Mouse (Mus musculus): ENCODE data around the gene Klf9. TPM values are rescaled to one million over a fixed set of nuclear protein-coding genes. Genes with fewer than 3 reads are reported as not detected.

Klf9 gene
- polyA plus RNA-seq, 2 experiments, result 0.74 to 0.86 TPM

DNA sequence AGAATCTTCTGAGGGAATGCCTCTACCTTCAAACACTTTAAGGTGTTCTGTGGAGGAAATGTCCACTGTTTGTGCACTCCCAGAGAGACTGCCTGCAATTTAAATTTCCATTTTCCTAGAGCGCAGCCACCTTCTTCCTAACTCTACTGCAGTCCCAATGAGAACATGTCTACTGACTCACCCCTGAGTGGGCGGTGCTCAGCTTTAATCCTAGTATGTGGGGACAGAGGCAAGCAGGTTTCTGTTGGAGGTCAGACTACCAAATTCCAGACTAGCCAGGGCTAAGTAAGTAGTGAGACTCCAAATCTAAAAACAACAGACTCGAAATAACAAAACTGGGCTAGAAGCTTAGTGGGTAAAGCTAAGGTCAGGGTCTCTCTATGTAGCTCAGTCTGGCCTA, 37.5 kb downstream of the Klf9 start:
- no peak overlapping the region for H3K27ac ChIP-seq
- no peaks in the 10 kb centered on the region for H3K36me3 ChIP-seq (replicated peaks; ENCODE audit: control insufficient read depth, insufficient read depth, low read depth)
- TF ChIP-seq CTCF (IDR thresholded peaks at IDR 0.05; ENCODE audit: low read depth), result no peak
- TF ChIP-seq EP300 (IDR thresholded peaks at IDR 0.05; ENCODE audit: low read depth), result no peak
- H3K4me2 ChIP-seq (ENCODE audit: low read depth), result no peak overlapping the region
- no peak for ATAC-seq (ENCODE audit: insufficient read depth)
- H3K9ac ChIP-seq (replicated peaks), result no peak overlapping the region
- H3K27me3 ChIP-seq (ENCODE audit: control insufficient read depth, insufficient read depth, low read length), result no peaks in the 10 kb centered on the region
- H3K9me3 ChIP-seq (ENCODE audit: control insufficient read depth, low read length), result no peaks in the 10 kb centered on the region
- WGBS (ENCODE audit: insufficient replicate concordance), result 70% methylated on average over 3 of the region's 3 CpGs
- no peaks in the 10 kb centered on the region; a peak in 1 of 4 replicates for H3K4me1 ChIP-seq (replicated peaks; ENCODE audit: control insufficient read depth in 2 of 2, insufficient read depth in 2 of 2, low read length in 1 of 2)
- H3K4me3 ChIP-seq (ENCODE audit: insufficient read depth in 1 of 2, low read depth in 2 of 2, low read length in 2 of 2), result no peak overlapping the region
- DNase-seq (ENCODE audit: low read depth in 3 of 3, low spot score in 3 of 3), result no peak

DNA sequence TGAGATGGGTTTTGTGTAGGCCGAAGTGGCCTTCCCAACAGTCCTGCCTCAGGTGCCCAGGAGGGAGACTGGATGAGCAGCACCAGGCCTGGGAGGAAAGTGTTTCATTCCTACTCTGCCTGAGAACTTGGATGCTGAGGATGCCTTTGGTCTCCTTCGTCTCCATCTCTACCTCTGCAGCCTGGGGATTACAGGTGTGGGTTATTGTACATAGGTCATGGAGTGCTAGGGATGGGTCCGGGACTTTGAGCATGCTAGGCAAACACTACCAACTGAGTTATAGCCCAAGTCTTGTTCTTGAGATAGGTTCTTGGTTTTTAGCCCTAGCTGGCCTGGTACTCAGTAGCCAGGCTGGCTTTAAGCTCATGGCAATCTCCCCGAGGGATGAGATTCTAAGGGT, 42.5 kb downstream of the Klf9 start:
- no peak for TF ChIP-seq EP300 (IDR thresholded peaks at IDR 0.05; ENCODE audit: low read depth)
- no peak for TF ChIP-seq CTCF (IDR thresholded peaks at IDR 0.05; ENCODE audit: low read depth)
- Histone ChIP-seq H3K9ac (replicated peaks) (no peak overlapping the region), H3K9me3 (ENCODE audit: control insufficient read depth, low read length) (no peaks in the 10 kb centered on the region), H3K36me3 (replicated peaks; ENCODE audit: control insufficient read depth, insufficient read depth, low read depth) (no peaks in the 10 kb centered on the region), H3K27ac (no peak overlapping the region), H3K4me2 (ENCODE audit: low read depth) (no peak overlapping the region), H3K4me3 (ENCODE audit: insufficient read depth in 1 of 2, low read depth in 2 of 2, low read length in 2 of 2) (no peak overlapping the region), H3K4me1 (replicated peaks; ENCODE audit: control insufficient read depth in 2 of 2, insufficient read depth in 2 of 2, low read length in 1 of 2) (peaks cover 0 to 3% of the 10 kb centered on the region in 2 experiments; a peak in 2 of 4 replicates), H3K27me3 (ENCODE audit: control insufficient read depth, insufficient read depth, low read length) (no peaks in the 10 kb centered on the region)
- DNase-seq (ENCODE audit: low read depth in 3 of 3, low spot score in 3 of 3), result no peak
- WGBS (ENCODE audit: insufficient replicate concordance), result 75% methylated on average over 4 of the region's 4 CpGs
- ATAC-seq (ENCODE audit: insufficient read depth), result no peak

DNA sequence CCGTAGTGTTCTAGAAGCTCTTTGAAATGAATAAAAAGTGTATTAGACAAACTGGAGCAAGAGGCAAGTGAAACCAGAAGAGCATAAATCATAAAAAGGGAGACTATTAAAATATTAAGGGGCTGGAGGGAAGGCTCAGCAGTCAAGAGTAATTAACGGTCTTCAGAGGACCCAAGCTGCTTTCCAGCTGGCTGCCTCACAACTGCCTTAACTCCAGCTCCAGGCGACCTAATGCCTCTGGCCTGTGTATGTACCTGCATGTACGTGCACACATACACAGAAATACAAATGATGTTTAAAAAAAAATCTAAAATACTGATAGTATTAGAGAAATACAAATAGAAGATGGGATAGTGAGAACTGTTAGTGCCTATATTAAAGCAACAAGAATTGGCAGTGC, 43.0 kb downstream of the Klf9 start:
- WGBS (ENCODE audit: insufficient replicate concordance), result 80% methylated on average over 4 of the region's 4 CpGs
- Histone ChIP-seq H3K9me3 (ENCODE audit: control insufficient read depth, low read length) (no peaks in the 10 kb centered on the region), H3K36me3 (replicated peaks; ENCODE audit: control insufficient read depth, insufficient read depth, low read depth) (no peaks in the 10 kb centered on the region), H3K27ac (no peak overlapping the region), H3K9ac (replicated peaks) (no peak overlapping the region), H3K4me3 (ENCODE audit: insufficient read depth in 1 of 2, low read depth in 2 of 2, low read length in 2 of 2) (no peak overlapping the region), H3K27me3 (ENCODE audit: control insufficient read depth, insufficient read depth, low read length) (no peaks in the 10 kb centered on the region), H3K4me1 (replicated peaks; ENCODE audit: control insufficient read depth in 2 of 2, insufficient read depth in 2 of 2, low read length in 1 of 2) (peaks cover 0 to 3% of the 10 kb centered on the region in 2 experiments; a peak in 2 of 4 replicates), H3K4me2 (ENCODE audit: low read depth) (no peak overlapping the region)
- DNase-seq (ENCODE audit: low read depth in 3 of 3, low spot score in 3 of 3) (no peak), ATAC-seq (ENCODE audit: insufficient read depth) (no peak)
- TF ChIP-seq CTCF (IDR thresholded peaks at IDR 0.05; ENCODE audit: low read depth), result no peak
- no peak for TF ChIP-seq EP300 (IDR thresholded peaks at IDR 0.05; ENCODE audit: low read depth)

DNA sequence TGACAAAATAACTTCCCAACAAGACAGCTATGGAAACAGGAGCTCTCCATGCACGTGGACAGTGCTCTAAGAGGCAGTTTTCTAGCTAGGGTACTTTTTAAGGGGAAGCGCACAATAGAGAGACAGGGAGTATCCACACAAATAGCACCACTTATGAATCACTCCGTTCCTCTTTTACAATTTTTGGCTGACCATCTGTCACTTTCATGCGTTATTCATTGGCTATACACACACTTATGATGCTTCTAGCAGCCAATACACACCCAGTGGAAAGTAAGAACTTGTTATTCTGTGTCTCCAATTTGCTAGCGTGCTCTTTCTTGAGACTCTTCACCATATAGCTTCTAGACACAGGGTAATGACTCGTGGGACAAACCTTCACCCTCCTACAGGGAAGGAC, 46.7 kb downstream of the Klf9 start:
- Histone ChIP-seq H3K4me3 (ENCODE audit: insufficient read depth in 1 of 2, low read depth in 2 of 2, low read length in 2 of 2) (no peak overlapping the region), H3K4me1 (replicated peaks; ENCODE audit: control insufficient read depth in 2 of 2, insufficient read depth in 2 of 2, low read length in 1 of 2) (peaks cover 0 to 3% of the 10 kb centered on the region in 2 experiments; a peak in 2 of 4 replicates), H3K27ac (no peak overlapping the region), H3K27me3 (ENCODE audit: control insufficient read depth, insufficient read depth, low read length) (no peaks in the 10 kb centered on the region), H3K9ac (replicated peaks) (no peak overlapping the region), H3K9me3 (ENCODE audit: control insufficient read depth, low read length) (no peaks in the 10 kb centered on the region), H3K4me2 (ENCODE audit: low read depth) (no peak overlapping the region), H3K36me3 (replicated peaks; ENCODE audit: control insufficient read depth, insufficient read depth, low read depth) (no peaks in the 10 kb centered on the region)
- no peak for DNase-seq (ENCODE audit: low read depth in 3 of 3, low spot score in 3 of 3)
- ATAC-seq (ENCODE audit: insufficient read depth), result no peak
- TF ChIP-seq EP300 (IDR thresholded peaks at IDR 0.05; ENCODE audit: low read depth), result no peak
- TF ChIP-seq CTCF (IDR thresholded peaks at IDR 0.05; ENCODE audit: low read depth), result no peak
- WGBS (ENCODE audit: insufficient replicate concordance), result 73% methylated on average over 6 of the region's 6 CpGs

DNA sequence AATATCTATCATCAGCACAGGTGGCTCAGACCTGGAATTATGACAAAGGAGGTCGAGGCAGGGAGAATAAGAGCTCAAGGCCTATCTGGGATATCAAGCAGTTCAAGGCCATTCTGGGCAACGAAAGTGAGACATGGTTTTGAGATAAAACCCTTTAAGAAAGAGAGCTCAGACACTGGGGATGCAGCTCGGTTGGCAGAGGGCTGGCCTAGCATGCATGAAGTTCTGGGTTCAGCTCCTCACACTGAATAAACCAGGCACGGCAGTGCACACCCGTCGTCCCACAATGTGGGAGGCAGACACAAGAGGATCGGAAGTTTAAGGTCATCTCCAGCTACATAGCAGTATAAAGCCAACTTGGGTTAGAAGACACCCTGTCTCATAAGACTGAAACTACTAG, 48.0 kb downstream of the Klf9 start:
- TF ChIP-seq CTCF (IDR thresholded peaks at IDR 0.05; ENCODE audit: low read depth), result no peak
- no peak for TF ChIP-seq EP300 (IDR thresholded peaks at IDR 0.05; ENCODE audit: low read depth)
- 70% methylated on average over 7 of the region's 7 CpGs for WGBS (ENCODE audit: insufficient replicate concordance)
- no peaks in the 10 kb centered on the region for H3K36me3 ChIP-seq (replicated peaks; ENCODE audit: control insufficient read depth, insufficient read depth, low read depth)
- no peaks in the 10 kb centered on the region for H3K9me3 ChIP-seq (ENCODE audit: control insufficient read depth, low read length)
- H3K4me1 ChIP-seq (replicated peaks; ENCODE audit: control insufficient read depth in 2 of 2, insufficient read depth in 2 of 2, low read length in 1 of 2), result peaks cover 0 to 3% of the 10 kb centered on the region in 2 experiments; a peak in 2 of 4 replicates
- no peak overlapping the region for H3K27ac ChIP-seq
- H3K27me3 ChIP-seq (ENCODE audit: control insufficient read depth, insufficient read depth, low read length), result no peaks in the 10 kb centered on the region
- no peak overlapping the region for H3K9ac ChIP-seq (replicated peaks)
- ATAC-seq (ENCODE audit: insufficient read depth) (no peak), DNase-seq (ENCODE audit: low read depth in 3 of 3, low spot score in 3 of 3) (no peak)
- no peak overlapping the region for H3K4me3 ChIP-seq (ENCODE audit: insufficient read depth in 1 of 2, low read depth in 2 of 2, low read length in 2 of 2)
- H3K4me2 ChIP-seq (ENCODE audit: low read depth), result no peak overlapping the region
